Mouse (Mus musculus) heart, embryonic 15.5 days (tissue): ENCODE measurements around the gene Lin7a. TPM values are rescaled to one million over a fixed set of nuclear protein-coding genes. Genes with fewer than 3 reads are reported as not detected.

Experiments used
- ATAC-seq: fragments of 200-750 bp; cut with Nextera tagmentation; replicated peaks from 2 replicates; pipeline ENCODE4 v1.8.0; 2017; ENCODE audit warnings: low read depth, moderate TSS enrichment; ENCODE audit not compliant: insufficient number of reproducible peaks, insufficient read depth, low FRiP score
- H3K27ac ChIP-seq: fragments of 300-500 bp; sonication (generic); 2 replicates; pipeline ENCODE4 v1.5.1; 2015; ENCODE audit warnings: mild to moderate bottlenecking, inconsistent platforms
- H3K27me3 ChIP-seq: fragments of 300-500 bp; sonication (generic); 2 replicates; pipeline ENCODE4 v1.6.1; 2015; ENCODE audit warnings: inconsistent platforms
- H3K36me3 ChIP-seq: fragments of 300-500 bp; sonication (generic); 2 replicates; pipeline ENCODE4 v1.6.1; 2015; ENCODE audit warnings: mild to moderate bottlenecking, inconsistent platforms
- H3K4me1 ChIP-seq: fragments of 300-500 bp; sonication (generic); replicated peaks from 2 replicates; pipeline ENCODE4 v1.6.1; 2015; ENCODE audit warnings: inconsistent platforms
- H3K4me2 ChIP-seq: fragments of 300-500 bp; sonication (generic); 2 replicates; pipeline ENCODE4 v1.6.1; 2015; ENCODE audit warnings: inconsistent platforms, mild to moderate bottlenecking, moderate library complexity
- H3K4me3 ChIP-seq: fragments of 300-500 bp; sonication (generic); 2 replicates; pipeline ENCODE4 v1.5.1; 2015; ENCODE audit warnings: mild to moderate bottlenecking, inconsistent platforms
- H3K9ac ChIP-seq: fragments of 300-500 bp; sonication (generic); 2 replicates; pipeline ENCODE4 v1.6.1; 2015; ENCODE audit warnings: mild to moderate bottlenecking, inconsistent platforms
- H3K9me3 ChIP-seq: fragments of 300-500 bp; sonication (generic); replicated peaks from 2 replicates; pipeline ENCODE4 v1.6.1; 2016; ENCODE audit warnings: inconsistent platforms
- WGBS: fragments of 180-500 bp; shearing (Covaris S2); methylation state at CpG from one replicate; pipeline ENCODE4 v1.1.7; 2015; ENCODE audit warnings: mixed read lengths; 5-methylcytosine and 5-hydroxymethylcytosine counted together
- polyA plus RNA-seq: library from polyadenylated mRNA; unstranded; fragments of >200 nt; fragmentation: Nextera tagmentation; extraction: Ambion mirVana; gene quantifications from 2 replicates; pipeline ENCODE4 v1.2.1, GENCODE M21; 2015

The Lin7a gene
- polyA plus RNA-seq, 1 experiment from 2014 or later, result 1.4 TPM

GRCm38 (mm10) chr10:107389505-107389904 is 118.0 kb downstream of the Lin7a start:
- H3K27me3 ChIP-seq, result no peaks in the 10 kb centered on the region
- no peak overlapping the region for H3K4me2 ChIP-seq
- H3K9me3 ChIP-seq, result no peaks in the 10 kb centered on the region
- WGBS, result 26% methylated on average over 4 of the region's 4 CpGs
- no peak overlapping the region for H3K27ac ChIP-seq
- H3K36me3 ChIP-seq, result no peaks in the 10 kb centered on the region
- no peaks in the 10 kb centered on the region for H3K4me1 ChIP-seq
- H3K4me3 ChIP-seq, result no peak overlapping the region
- H3K9ac ChIP-seq, result no peak overlapping the region
- no peak; the same call in 1 of the 2 replicates for ATAC-seq

GRCm38 (mm10) chr10:107405347-107405746 is 133.9 kb downstream of the Lin7a start:
- Histone ChIP-seq H3K9me3 (no peaks in the 10 kb centered on the region), H3K4me3 (no peak overlapping the region), H3K4me1 (no peaks in the 10 kb centered on the region), H3K36me3 (no peaks in the 10 kb centered on the region), H3K9ac (no peak overlapping the region), H3K27ac (no peak overlapping the region), H3K4me2 (no peak overlapping the region), H3K27me3 (no peaks in the 10 kb centered on the region)
- 77% methylated on average over 4 of the region's 4 CpGs for WGBS
- no peak for ATAC-seq

GRCm38 (mm10) chr10:107418306-107418705 is 146.8 kb downstream of the Lin7a start:
- Histone ChIP-seq H3K4me3 (no peak overlapping the region), H3K27me3 (no peaks in the 10 kb centered on the region), H3K9me3 (no peaks in the 10 kb centered on the region), H3K36me3 (no peaks in the 10 kb centered on the region), H3K4me2 (no peak overlapping the region), H3K9ac (no peak overlapping the region), H3K4me1 (no peaks in the 10 kb centered on the region), H3K27ac (no peak overlapping the region)
- no peak for ATAC-seq
- WGBS, result 80% methylated on average over 14 of the region's 14 CpGs

GRCm38 (mm10) chr10:107436967-107437366 is 165.5 kb downstream of the Lin7a start:
- ATAC-seq, result no peak
- H3K9me3 ChIP-seq, result no peaks in the 10 kb centered on the region
- no peak overlapping the region for H3K4me3 ChIP-seq
- WGBS, result 53% methylated on average over 5 of the region's 5 CpGs
- H3K27ac ChIP-seq, result no peak overlapping the region
- H3K27me3 ChIP-seq, result no peaks in the 10 kb centered on the region
- no peaks in the 10 kb centered on the region for H3K4me1 ChIP-seq
- H3K4me2 ChIP-seq, result no peak overlapping the region
- H3K9ac ChIP-seq, result no peak overlapping the region
- H3K36me3 ChIP-seq, result no peaks in the 10 kb centered on the region

- Histone ChIP-seq H3K4me1 (no peaks in the 10 kb centered on the region), H3K36me3 (no peaks in the 10 kb centered on the region), H3K9ac (no peak overlapping the region), H3K27me3 (no peaks in the 10 kb centered on the region), H3K27ac (no peak overlapping the region), H3K9me3 (no peaks in the 10 kb centered on the region), H3K4me3 (no peak overlapping the region), H3K4me2 (no peak overlapping the region)
- ATAC-seq, result no peak
- 8% methylated on average over 4 of the region's 4 CpGs for whole genome bisulfite sequencing
These were observed 171.3 kb downstream of the Lin7a start for GRCm38 (mm10) chr10:107442781-107443180.

GRCm38 (mm10) chr10:107449496-107450330 is 178.2 kb downstream of the Lin7a start:
- ATAC-seq, result no peak
- no peaks in the 10 kb centered on the region for H3K36me3 ChIP-seq
- H3K4me1 ChIP-seq, result no peaks in the 10 kb centered on the region
- WGBS, result 77% methylated on average over 5 of the region's 5 CpGs
- no peaks in the 10 kb centered on the region for H3K9me3 ChIP-seq
- no peak overlapping the region for H3K27ac ChIP-seq
- no peak overlapping the region for H3K9ac ChIP-seq
- no peak overlapping the region for H3K4me3 ChIP-seq
- no peak overlapping the region for H3K4me2 ChIP-seq
- H3K27me3 ChIP-seq, result no peaks in the 10 kb centered on the region

- Histone ChIP-seq H3K4me2 (no peak overlapping the region), H3K27me3 (no peaks in the 10 kb centered on the region), H3K27ac (no peak overlapping the region), H3K9ac (no peak overlapping the region), H3K36me3 (no peaks in the 10 kb centered on the region), H3K4me3 (no peak overlapping the region), H3K9me3 (no peaks in the 10 kb centered on the region), H3K4me1 (no peaks in the 10 kb centered on the region)
- 47% methylated on average over 7 of the region's 7 CpGs for WGBS
- ATAC-seq, result no peak
These were observed 196.3 kb downstream of the Lin7a start for GRCm38 (mm10) chr10:107467819-107468218.

Other genes with a start within 250 kb of the Lin7a start
- gene Acss3, start 148.0 kb upstream of the Lin7a start, polyA plus RNA-seq, result 2.2 and 3.0 TPM in 2 replicates
- gene Myf5, start 214.4 kb downstream of the Lin7a start, polyA plus RNA-seq, result 0.19 TPM in 1 of 2 replicates, not detected in the other
- gene Myf6, start 223.1 kb downstream of the Lin7a start, polyA plus RNA-seq, result 0.16 TPM in 1 of 2 replicates, not detected in the other